Mouse (Mus musculus): ENCODE data around the gene Ctbs. TPM values are rescaled to one million over a fixed set of nuclear protein-coding genes. Genes with fewer than 3 reads are reported as not detected.

Gene Ctbs
- polyA plus RNA-seq, 1 experiment from 2014 or later = 6.4 TPM

- WGBS = 89% methylated on average over 11 of the region's 11 CpGs
- Histone ChIP-seq H3K4me1 (replicated peaks) (no peaks in the 10 kb centered on the region), H3K36me3 (peaks cover 73% of the 10 kb centered on the region), H3K4me3 (no peak overlapping the region), H3K27ac (replicated peaks) (no peak overlapping the region), H3K4me2 (no peak overlapping the region), H3K27me3 (no peaks in the 10 kb centered on the region), H3K9me3 (no peaks in the 10 kb centered on the region), H3K9ac (no peak overlapping the region)
- no peak for ATAC-seq (ENCODE audit: low read depth)
Observed at GRCm38 (mm10) chr3:146435533-146435932, 14.1 kb upstream of the Ctbs start.

GRCm38 (mm10) chr3:146436114-146436513 lies 13.5 kb upstream of the Ctbs start:
- whole genome bisulfite sequencing = 93% methylated on average over 8 of the region's 8 CpGs
- ATAC-seq (ENCODE audit: low read depth) = no peak
- Histone ChIP-seq H3K27me3 (no peaks in the 10 kb centered on the region), H3K9me3 (no peaks in the 10 kb centered on the region), H3K4me2 (no peak overlapping the region), H3K27ac (replicated peaks) (no peak overlapping the region), H3K4me3 (no peak overlapping the region), H3K36me3 (peaks cover 71% of the 10 kb centered on the region), H3K9ac (no peak overlapping the region), H3K4me1 (replicated peaks) (no peaks in the 10 kb centered on the region)

GRCm38 (mm10) chr3:146440011-146440410 lies 9.6 kb upstream of the Ctbs start:
- no peaks in the 10 kb centered on the region for H3K4me1 ChIP-seq (replicated peaks)
- no peak overlapping the region for H3K9ac ChIP-seq
- H3K4me2 ChIP-seq = no peak overlapping the region
- no peak overlapping the region for H3K4me3 ChIP-seq
- ATAC-seq (ENCODE audit: low read depth) = no peak
- no peaks in the 10 kb centered on the region for H3K27me3 ChIP-seq
- no peaks in the 10 kb centered on the region for H3K9me3 ChIP-seq
- peaks cover 47% of the 10 kb centered on the region for H3K36me3 ChIP-seq
- H3K27ac ChIP-seq (replicated peaks) = no peak overlapping the region
- 92% methylated on average over 12 of the region's 12 CpGs for WGBS

GRCm38 (mm10) chr3:146440422-146440821 lies 9.2 kb upstream of the Ctbs start:
- WGBS = 86% methylated on average over 7 of the region's 7 CpGs

GRCm38 (mm10) chr3:146442484-146442883 lies 7.1 kb upstream of the Ctbs start:
- no peak overlapping the region for H3K27ac ChIP-seq (replicated peaks)
- no peaks in the 10 kb centered on the region for H3K27me3 ChIP-seq
- 94% methylated on average over 7 of the region's 7 CpGs for WGBS
- H3K4me1 ChIP-seq (replicated peaks) = no peaks in the 10 kb centered on the region
- H3K9ac ChIP-seq = no peak overlapping the region
- peaks cover 36% of the 10 kb centered on the region for H3K36me3 ChIP-seq
- no peak overlapping the region for H3K4me3 ChIP-seq
- no peak overlapping the region for H3K4me2 ChIP-seq
- no peak for ATAC-seq (ENCODE audit: low read depth)
- H3K9me3 ChIP-seq = no peaks in the 10 kb centered on the region

More at GRCm38 (mm10) chr3:146440422-146440821, 9.2 kb upstream of the Ctbs start:
- no peaks in the 10 kb centered on the region for H3K4me1 ChIP-seq (replicated peaks)
- ATAC-seq (ENCODE audit: low read depth) = no peak
- H3K4me2 ChIP-seq = no peak overlapping the region
- H3K4me3 ChIP-seq = no peak overlapping the region
- no peaks in the 10 kb centered on the region for H3K27me3 ChIP-seq
- H3K9ac ChIP-seq = no peak overlapping the region
- H3K36me3 ChIP-seq = peaks cover 48% of the 10 kb centered on the region
- no peaks in the 10 kb centered on the region for H3K9me3 ChIP-seq
- H3K27ac ChIP-seq (replicated peaks) = no peak overlapping the region

- Histone ChIP-seq H3K9ac (no peak overlapping the region), H3K27me3 (no peaks in the 10 kb centered on the region), H3K27ac (replicated peaks) (no peak overlapping the region), H3K4me2 (no peak overlapping the region), H3K36me3 (peaks cover 31% of the 10 kb centered on the region), H3K9me3 (no peaks in the 10 kb centered on the region), H3K4me3 (no peak overlapping the region), H3K4me1 (replicated peaks) (no peaks in the 10 kb centered on the region)
- 92% methylated on average over 8 of the region's 8 CpGs for WGBS
- ATAC-seq (ENCODE audit: low read depth) = no peak
Observed at GRCm38 (mm10) chr3:146442936-146443335, 6.7 kb upstream of the Ctbs start.

GRCm38 (mm10) chr3:146443380-146443779 lies 6.2 kb upstream of the Ctbs start:
- Histone ChIP-seq H3K4me3 (no peak overlapping the region), H3K36me3 (peaks cover 27% of the 10 kb centered on the region), H3K4me2 (no peak overlapping the region), H3K27me3 (no peaks in the 10 kb centered on the region), H3K4me1 (replicated peaks) (no peaks in the 10 kb centered on the region), H3K9ac (no peak overlapping the region), H3K9me3 (no peaks in the 10 kb centered on the region), H3K27ac (replicated peaks) (no peak overlapping the region)
- ATAC-seq (ENCODE audit: low read depth) = no peak
- WGBS = 89% methylated on average over 7 of the region's 7 CpGs

- Histone ChIP-seq H3K36me3 (peaks cover 21% of the 10 kb centered on the region), H3K4me2 (no peak overlapping the region), H3K9ac (no peak overlapping the region), H3K27ac (replicated peaks) (no peak overlapping the region), H3K4me3 (no peak overlapping the region), H3K4me1 (replicated peaks) (peaks cover 9% of the 10 kb centered on the region), H3K9me3 (no peaks in the 10 kb centered on the region), H3K27me3 (no peaks in the 10 kb centered on the region)
- WGBS = 92% methylated on average over 7 of the region's 7 CpGs
- ATAC-seq (ENCODE audit: low read depth) = no peak
Observed at GRCm38 (mm10) chr3:146444880-146445279, 4.7 kb upstream of the Ctbs start.

- WGBS = 92% methylated on average over 5 of the region's 5 CpGs
- no peaks in the 10 kb centered on the region for H3K9me3 ChIP-seq
- ATAC-seq (ENCODE audit: low read depth) = no peak
- no peak overlapping the region for H3K27ac ChIP-seq (replicated peaks)
- no peak overlapping the region for H3K4me3 ChIP-seq
- H3K27me3 ChIP-seq = no peaks in the 10 kb centered on the region
- peaks cover 20% of the 10 kb centered on the region for H3K4me1 ChIP-seq (replicated peaks)
- H3K36me3 ChIP-seq = peaks cover 14% of the 10 kb centered on the region
- no peak overlapping the region for H3K4me2 ChIP-seq
- no peak overlapping the region for H3K9ac ChIP-seq
Observed at GRCm38 (mm10) chr3:146447156-146447555, 2.4 kb upstream of the Ctbs start.

GRCm38 (mm10) chr3:146447598-146447997 lies 2.0 kb upstream of the Ctbs start:
- Histone ChIP-seq H3K27me3 (no peaks in the 10 kb centered on the region), H3K4me1 (replicated peaks) (peaks cover 20% of the 10 kb centered on the region), H3K4me2 (no peak overlapping the region), H3K4me3 (no peak overlapping the region), H3K36me3 (peaks cover 10% of the 10 kb centered on the region), H3K9me3 (no peaks in the 10 kb centered on the region), H3K27ac (replicated peaks) (no peak overlapping the region), H3K9ac (no peak overlapping the region)
- WGBS = 89% methylated on average over 3 of the region's 3 CpGs
- ATAC-seq (ENCODE audit: low read depth) = no peak

GRCm38 (mm10) chr3:146448372-146448771 lies 1.2 kb upstream of the Ctbs start:
- ATAC-seq (ENCODE audit: low read depth) = no peak
- Histone ChIP-seq H3K4me3 (no peak overlapping the region), H3K9me3 (no peaks in the 10 kb centered on the region), H3K9ac (no peak overlapping the region), H3K27ac (replicated peaks) (no peak overlapping the region), H3K4me1 (replicated peaks) (peaks cover 20% of the 10 kb centered on the region), H3K27me3 (no peaks in the 10 kb centered on the region), H3K36me3 (peaks cover 10% of the 10 kb centered on the region), H3K4me2 (no peak overlapping the region)
- 90% methylated on average over 10 of the region's 10 CpGs for WGBS

- H3K4me2 ChIP-seq = no peak overlapping the region
- H3K4me1 ChIP-seq (replicated peaks) = peaks cover 20% of the 10 kb centered on the region
- H3K9ac ChIP-seq = no peak overlapping the region
- ATAC-seq (ENCODE audit: low read depth) = no peak
- H3K9me3 ChIP-seq = no peaks in the 10 kb centered on the region
- H3K27me3 ChIP-seq = no peaks in the 10 kb centered on the region
- H3K4me3 ChIP-seq = no peak overlapping the region
- H3K36me3 ChIP-seq = peaks cover 10% of the 10 kb centered on the region
- WGBS = 75% methylated on average over 6 of the region's 6 CpGs
- no peak overlapping the region for H3K27ac ChIP-seq (replicated peaks)
Observed at GRCm38 (mm10) chr3:146448969-146449368, 626 bp upstream of the Ctbs start.

- Histone ChIP-seq H3K27ac (replicated peaks) (peak overlapping the region; percentile 74), H3K4me1 (replicated peaks) (peaks cover 20% of the 10 kb centered on the region), H3K4me2 (peak overlapping the region; percentile 70), H3K9ac (peak overlapping the region; percentile 73), H3K27me3 (no peaks in the 10 kb centered on the region), H3K9me3 (no peaks in the 10 kb centered on the region), H3K36me3 (peaks cover 8% of the 10 kb centered on the region), H3K4me3 (peak overlapping the region; percentile 50)
- under 1% methylated on average over 29 of the region's 29 CpGs for WGBS
- peak; percentile 98 for ATAC-seq (ENCODE audit: low read depth)
Observed at GRCm38 (mm10) chr3:146450371-146450841, 811 bp downstream of the Ctbs start.

All from neural tube, embryonic 13.5 days (tissue).